11 mouse cellular contexts compared by ENCODE assay signal in genomic region chr12:112849235-112850022, GRCm38 (mm10). TPM values are rescaled to one million over a fixed set of nuclear protein-coding genes. Genes with fewer than 3 reads are reported as not detected.
DNase-seq lines count a peak whose midpoint lies in the region; TF ChIP-seq lines count a peak whose summit lies in the region.
"Had no signal": no experiment of that assay in that cellular context is flagged by ENCODE, and none has a peak within 500 bp of the region (broad histone marks: within the 10 kb centered on the region; RNA-seq: fewer than 3 reads in every experiment).

No protein-coding gene starts in this region.

- DNase-seq in kidney, adult 2 months = peak; percentile 37
- no peak for DNase-seq in kidney, adult 8-10 months
- peak; percentile 42 for DNase-seq in thymus, postnatal 4 days
- no peak for DNase-seq in thymus, postnatal 0 days (ENCODE audit: low spot score)
- peak; percentile 34 for DNase-seq in kidney, postnatal 14 days
- no peak for DNase-seq in hindbrain, embryonic 10.5 days (ENCODE audit: low spot score)
- no peak for DNase-seq in ovary, postnatal 10 days (ENCODE audit: low spot score)
- DNase-seq: gastrocnemius, postnatal 25 days; liver, embryonic 13.5 days; right cerebral cortex, adult 18-20 months had no signal

- H3K9me3 ChIP-seq in hindbrain, embryonic 10.5 days = no peaks in the 10 kb centered on the region
- H3K9me3 ChIP-seq: liver, embryonic 13.5 days had no signal

- H3K4me1 ChIP-seq in kidney, adult 2 months (ENCODE audit: control insufficient read depth, insufficient read depth, low read length) = no peaks in the 10 kb centered on the region
- H3K4me1 ChIP-seq in hindbrain, embryonic 10.5 days (replicated peaks) = no peaks in the 10 kb centered on the region
- H3K4me1 ChIP-seq: liver, embryonic 13.5 days had no signal

- H3K27ac ChIP-seq in kidney, adult 2 months (ENCODE audit: insufficient read depth, low read depth, low read length) = no peak overlapping the region
- H3K27ac ChIP-seq in hindbrain, embryonic 10.5 days = no peak overlapping the region
- H3K27ac ChIP-seq: hindbrain, embryonic 14.5 days; liver, embryonic 13.5 days had no signal

- no peak for TF ChIP-seq POLR2A in kidney, adult 2 months (IDR thresholded peaks at IDR 0.05; ENCODE audit: low read depth, low read length)

- H3K4me3 ChIP-seq in kidney, adult 2 months (ENCODE audit: insufficient read depth, low read depth, low read length) = no peak overlapping the region
- H3K4me3 ChIP-seq in hindbrain, embryonic 10.5 days = no peak overlapping the region
- H3K4me3 ChIP-seq: liver, embryonic 13.5 days had no signal

- H3K27me3 ChIP-seq in kidney, adult 2 months (replicated peaks; ENCODE audit: control insufficient read depth, insufficient read depth, low read length) = no peaks in the 10 kb centered on the region
- no peaks in the 10 kb centered on the region for H3K27me3 ChIP-seq in hindbrain, embryonic 10.5 days (ENCODE audit: insufficient read depth, poor library complexity, severe bottlenecking)
- H3K27me3 ChIP-seq: liver, embryonic 13.5 days had no signal

- TF ChIP-seq CTCF in kidney, adult 2 months (conservative IDR thresholded peaks at IDR 0.05; ENCODE audit: insufficient read depth, insufficient read length, low read depth, low read length) = 0 out of 2 replicates have a peak, but pooled peaks have one; percentile 7

- no peaks in the 10 kb centered on the region for H3K36me3 ChIP-seq in kidney, adult 2 months (ENCODE audit: control insufficient read depth, insufficient read depth, low read length)
- no peaks in the 10 kb centered on the region for H3K36me3 ChIP-seq in hindbrain, embryonic 10.5 days
- H3K36me3 ChIP-seq: liver, embryonic 13.5 days had no signal

- WGBS in kidney, adult 2 months = 57% methylated on average over 11 of the region's 11 CpGs
- WGBS in hindbrain, embryonic 10.5 days = 84% methylated on average over 11 of the region's 11 CpGs

RNA-seq across cellular contexts. Expression of gene Gpr132, which starts 18.6 kb away (rescaled TPM):
- 1.7 and 4.6 TPM in 2 replicates for polyA plus RNA-seq in kidney, adult 2 months (2012; rRNA removed)
- 26.6 and 28.5 TPM in 2 replicates for polyA plus RNA-seq in thymus, postnatal 0 days (2015; fragmentation: Nextera tagmentation; extraction: Ambion mirVana)
- 0.06 and 0.08 TPM in 2 replicates for polyA plus RNA-seq in hindbrain, embryonic 10.5 days (2016; fragmentation: Nextera tagmentation; extraction: Ambion mirVana)
- polyA plus RNA-seq: hindbrain, embryonic 14.5 days had no signal

RNA-seq across cellular contexts. Expression of gene Cdca4, which starts 20.2 kb away (rescaled TPM):
- 10.3 and 10.6 TPM in 2 replicates for polyA plus RNA-seq in kidney, adult 2 months (2012; rRNA removed)
- polyA plus RNA-seq in thymus, postnatal 0 days (2015; fragmentation: Nextera tagmentation; extraction: Ambion mirVana) = 147 and 151 TPM in 2 replicates
- polyA plus RNA-seq in hindbrain, embryonic 10.5 days (2016; fragmentation: Nextera tagmentation; extraction: Ambion mirVana) = 176 and 179 TPM in 2 replicates

RNA-seq across cellular contexts. Expression of gene Clba1, which starts 40.7 kb away (rescaled TPM):
- polyA plus RNA-seq in kidney, adult 2 months (2012; rRNA removed) = 19.1 and 22.5 TPM in 2 replicates
- 4.8 and 4.9 TPM in 2 replicates for polyA plus RNA-seq in thymus, postnatal 0 days (2015; fragmentation: Nextera tagmentation; extraction: Ambion mirVana)
- polyA plus RNA-seq in hindbrain, embryonic 10.5 days (2016; fragmentation: Nextera tagmentation; extraction: Ambion mirVana) = 15.5 and 17.2 TPM in 2 replicates

RNA-seq across cellular contexts. Expression of gene Ahnak2, which starts 47.0 kb away (rescaled TPM):
- polyA plus RNA-seq in kidney, adult 2 months (2012; rRNA removed) = 0.70 and 0.99 TPM in 2 replicates
- 1.0 and 1.2 TPM in 2 replicates for polyA plus RNA-seq in thymus, postnatal 0 days (2015; fragmentation: Nextera tagmentation; extraction: Ambion mirVana)
- 0.16 and 0.37 TPM in 2 replicates for polyA plus RNA-seq in hindbrain, embryonic 10.5 days (2016; fragmentation: Nextera tagmentation; extraction: Ambion mirVana)

Comparison
In these comparisons a context has a peak if more than half of its experiments do, and no peak if none do; other contexts are left out.
1. DNase-seq: peak in kidney, adult 2 months (single experiment), thymus, postnatal 4 days (single experiment) and kidney, postnatal 14 days (single experiment); none in kidney, adult 8-10 months (0 of 2), thymus, postnatal 0 days (single experiment), hindbrain, embryonic 10.5 days (single experiment) and ovary, postnatal 10 days (single experiment).
2. RNA of gene Cdca4, which starts 20.2 kb away (polyA plus RNA-seq): 176 to 179 TPM in hindbrain, embryonic 10.5 days and 147 to 151 TPM in thymus, postnatal 0 days; 10.3 to 10.6 TPM in kidney, adult 2 months; every median in the first group is over 10 times any median in the second.